Mouse (Mus musculus) forebrain, embryonic 14.5 days (tissue): ENCODE results near the gene Rnf43. TPM values are rescaled to one million over a fixed set of nuclear protein-coding genes. Genes with fewer than 3 reads are reported as not detected.
A peak's percentile ranks its signal among the peaks of the same experiment; 100 is the strongest.

ENCODE experiments used
- ATAC-seq: fragments of 200-750 bp; cut with Nextera tagmentation; 2 replicates; pipeline ENCODE4 v1.8.0; 2017; ENCODE audit warnings: mild to moderate bottlenecking, moderate library complexity
- DNase-seq: peaks from one replicate; pipeline ENCODE4 v3.0.0-alpha.2; 2015; ENCODE audit warnings: low spot score
- H3K27ac ChIP-seq: fragments of 300-500 bp; sonication (generic); 2 replicates; pipeline ENCODE4 v1.5.1; 2014; ENCODE audit warnings: low read depth, mild to moderate bottlenecking, control low read depth, low read length, moderate library complexity
- H3K27me3 ChIP-seq: fragments of 300-500 bp; sonication (generic); replicated peaks from 2 replicates; pipeline ENCODE4 v1.6.1; 2014; ENCODE audit warnings: low read length, control low read depth, mixed read lengths; ENCODE audit not compliant: control insufficient read depth, insufficient read depth
- H3K36me3 ChIP-seq: fragments of 300-500 bp; sonication (generic); 2 replicates; pipeline ENCODE4 v1.6.1; 2014; ENCODE audit warnings: low read length, control low read depth; ENCODE audit not compliant: control insufficient read depth, insufficient read depth
- H3K4me1 ChIP-seq: fragments of 300-500 bp; sonication (generic); 2 replicates; pipeline ENCODE4 v1.6.1; 2014; ENCODE audit warnings: antibody characterized with exemption, low read length, control low read depth; ENCODE audit not compliant: control insufficient read depth, insufficient read depth
- H3K4me2 ChIP-seq: fragments of 300-500 bp; sonication (generic); 2 replicates; pipeline ENCODE4 v1.6.1; 2014; ENCODE audit warnings: mild to moderate bottlenecking, control low read depth, low read length
- H3K4me3 ChIP-seq: fragments of 300-500 bp; sonication (generic); 2 replicates; pipeline ENCODE4 v1.5.1; 2014; ENCODE audit warnings: low read depth, low read length, control low read depth
- H3K9ac ChIP-seq: fragments of 300-500 bp; sonication (generic); 2 replicates; pipeline ENCODE4 v1.6.1; 2014; ENCODE audit warnings: mild to moderate bottlenecking, low read length, control low read depth, moderate library complexity
- H3K9me3 ChIP-seq: fragments of 300-500 bp; sonication (generic); replicated peaks from 2 replicates; pipeline ENCODE4 v1.6.1; 2016; ENCODE audit warnings: low read length, control low read depth, mixed read lengths; ENCODE audit not compliant: control insufficient read depth
- WGBS: fragments of 180-500 bp; shearing (Covaris S2); extraction: QIAGEN DNeasy Blood & Tissue Kit; methylation state at CpG from one replicate; pipeline ENCODE4 v1.1.7; 2014; 5-methylcytosine and 5-hydroxymethylcytosine counted together
- polyA plus RNA-seq: library from polyadenylated mRNA; unstranded; fragments of >200 nt; fragmentation: Nextera tagmentation; extraction: Ambion mirVana; gene quantifications from 2 replicates; pipeline ENCODE4 v1.2.1, GENCODE M21; 2014

The Rnf43 gene
- polyA plus RNA-seq, 1 experiment from 2014 or later: 0.63 TPM

DNA sequence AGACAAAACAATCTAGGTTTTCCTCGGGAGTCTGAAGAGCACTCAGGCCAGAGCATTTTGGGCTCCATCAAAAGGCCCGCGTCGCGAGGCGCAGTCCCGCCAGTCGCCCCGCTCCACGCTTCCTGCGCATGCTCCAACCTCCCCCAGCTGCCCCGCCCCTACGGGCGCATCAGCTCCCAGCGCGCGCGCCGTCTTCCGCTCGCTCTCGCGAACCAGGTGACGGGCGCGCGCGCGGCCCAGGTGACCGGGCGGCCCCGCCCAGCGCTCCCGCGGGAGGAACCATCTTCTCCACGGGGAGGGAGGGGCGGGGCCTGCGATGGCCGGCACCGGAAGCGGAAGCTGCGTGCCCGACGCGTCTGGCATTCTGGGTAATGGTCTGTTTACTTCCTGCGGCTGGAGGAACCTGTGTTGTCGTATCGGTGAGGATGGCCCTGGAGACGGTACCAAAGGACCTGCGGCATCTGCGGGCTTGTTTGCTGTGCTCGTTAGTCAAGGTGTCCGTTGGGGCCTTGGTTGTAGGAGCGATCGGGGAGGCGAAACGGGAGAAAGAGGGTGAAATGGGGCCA, 74.7 kb downstream of the Rnf43 start, which contains the start of gene Supt4a:
TSS of gene Supt4a (plus strand) at position 378 of the 566 bp plus-strand sequence.
- Histone ChIP-seq H3K9ac (peak within 1 kb of the TSS; percentile 80), H3K4me3 (peak within 1 kb of the TSS; percentile 75), H3K27me3 (no peaks in the 10 kb centered on the region), H3K27ac (peak within 1 kb of the TSS; percentile 62), H3K36me3 (peaks cover 28% of the 10 kb centered on the region), H3K4me2 (peak within 1 kb of the TSS; percentile 98), H3K4me1 (peaks cover 3% of the 10 kb centered on the region; the same call in 1 of the 2 replicates), H3K9me3 (no peaks in the 10 kb centered on the region)
- DNase-seq: peak; percentile 99
- WGBS: 0% methylated on average over 53 of the region's 57 CpGs
- ATAC-seq: peak; percentile 95

DNA sequence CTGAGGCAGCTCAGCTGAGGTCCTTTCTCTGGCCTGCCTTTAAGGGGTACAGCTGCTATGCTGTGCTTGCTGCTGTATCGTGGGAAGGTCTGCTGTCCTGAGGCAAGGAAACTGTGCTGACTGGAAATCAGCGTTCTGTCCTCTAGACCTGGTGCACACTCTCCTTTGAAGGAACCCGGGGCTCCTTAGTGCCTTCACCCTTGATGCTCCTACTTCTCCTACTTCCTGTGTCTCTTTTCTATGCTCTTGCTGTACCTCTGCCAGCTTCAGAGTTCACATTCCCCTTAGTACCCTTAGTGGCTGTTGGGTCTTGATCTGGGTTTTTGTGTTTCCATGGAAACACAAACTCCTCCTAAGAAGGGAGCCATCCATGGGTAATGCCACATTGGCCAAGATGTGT, 81.2 kb downstream of the Rnf43 start:
- no peak for DNase-seq
- H3K27ac ChIP-seq: no peak overlapping the region
- no peaks in the 10 kb centered on the region for H3K9me3 ChIP-seq
- H3K4me2 ChIP-seq: no peak overlapping the region
- H3K27me3 ChIP-seq: no peaks in the 10 kb centered on the region
- no peak for ATAC-seq
- H3K4me1 ChIP-seq: no peaks in the 10 kb centered on the region
- 96% methylated on average over 3 of the region's 3 CpGs for WGBS
- no peak overlapping the region for H3K4me3 ChIP-seq
- H3K9ac ChIP-seq: no peak overlapping the region
- H3K36me3 ChIP-seq: peaks cover 47% of the 10 kb centered on the region

DNA sequence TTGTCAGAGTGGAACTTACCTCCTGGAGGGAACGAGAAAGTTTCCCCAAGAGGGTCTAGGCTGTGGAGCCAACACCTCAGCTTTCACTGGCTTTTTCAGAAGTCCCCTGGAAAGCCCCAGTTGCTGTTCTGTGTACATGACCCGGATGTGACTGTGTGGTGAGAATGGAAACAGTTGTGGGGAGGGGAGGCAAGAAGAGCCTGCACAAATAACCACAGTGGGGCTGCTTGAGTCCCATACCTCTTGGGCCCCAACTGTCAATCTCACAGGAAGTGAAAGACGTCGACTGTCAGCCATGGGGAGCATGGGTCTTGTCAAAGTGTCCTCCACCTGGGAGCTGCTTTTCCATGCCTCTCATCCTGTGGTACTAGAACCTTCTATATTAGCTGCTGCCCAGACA, 82.4 kb downstream of the Rnf43 start:
- DNase-seq: no peak
- Histone ChIP-seq H3K36me3 (peaks cover 40% of the 10 kb centered on the region), H3K9ac (no peak overlapping the region), H3K27ac (no peak overlapping the region), H3K4me1 (no peaks in the 10 kb centered on the region), H3K4me3 (no peak overlapping the region), H3K4me2 (no peak overlapping the region), H3K9me3 (no peaks in the 10 kb centered on the region), H3K27me3 (no peaks in the 10 kb centered on the region)
- no peak for ATAC-seq
- 82% methylated on average over 4 of the region's 4 CpGs for WGBS

DNA sequence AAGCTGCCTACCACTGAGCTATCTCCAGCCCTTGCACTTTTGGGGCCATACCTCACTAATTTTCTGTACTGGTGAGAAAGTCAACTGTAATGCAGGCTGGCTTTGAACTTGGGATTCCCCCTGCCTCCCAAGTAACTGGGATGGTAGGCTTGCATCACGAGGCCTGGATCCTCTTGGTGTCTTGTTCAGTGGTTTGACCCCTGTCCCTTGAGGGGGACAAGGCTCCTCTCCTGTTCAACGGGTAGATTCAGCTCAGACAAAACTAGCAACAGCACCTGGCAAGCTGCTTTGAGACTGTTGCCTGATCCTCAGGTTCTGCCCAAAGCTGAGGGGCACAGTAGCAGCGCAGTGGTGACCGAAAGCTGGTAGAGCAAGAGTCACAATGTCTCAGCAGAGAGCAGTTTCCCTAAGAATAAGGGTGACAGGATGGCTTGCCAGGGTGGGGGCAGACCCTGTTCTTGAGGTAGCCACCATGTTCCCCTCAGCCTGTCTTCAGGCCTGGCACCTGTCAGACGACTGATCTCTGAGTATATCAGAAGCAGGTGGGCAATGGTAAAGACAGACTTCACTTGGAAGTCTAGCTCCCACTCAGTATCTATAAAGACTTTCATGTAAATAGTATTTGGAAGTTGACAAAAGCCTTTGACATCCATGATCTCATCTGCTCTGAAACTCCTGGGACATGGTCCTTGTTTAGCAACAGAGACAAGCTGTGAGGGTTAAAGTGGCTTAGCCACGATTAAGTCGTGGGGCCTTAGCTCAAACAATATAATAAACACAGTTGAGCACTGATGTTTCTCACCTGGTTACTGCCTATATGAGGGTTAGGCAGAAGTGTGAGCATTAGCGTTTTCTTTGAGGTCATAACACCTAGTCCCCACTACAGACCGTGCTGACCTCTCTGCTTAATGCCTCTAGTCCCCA, 83.4 kb downstream of the Rnf43 start:
- Histone ChIP-seq H3K4me1 (no peaks in the 10 kb centered on the region), H3K27me3 (no peaks in the 10 kb centered on the region), H3K36me3 (peaks cover 30% of the 10 kb centered on the region), H3K27ac (no peak overlapping the region), H3K9ac (no peak overlapping the region), H3K9me3 (no peaks in the 10 kb centered on the region), H3K4me2 (no peak overlapping the region), H3K4me3 (no peak overlapping the region)
- 79% methylated on average over 9 of the region's 9 CpGs for WGBS
- no peak for DNase-seq
- no peak for ATAC-seq

DNA sequence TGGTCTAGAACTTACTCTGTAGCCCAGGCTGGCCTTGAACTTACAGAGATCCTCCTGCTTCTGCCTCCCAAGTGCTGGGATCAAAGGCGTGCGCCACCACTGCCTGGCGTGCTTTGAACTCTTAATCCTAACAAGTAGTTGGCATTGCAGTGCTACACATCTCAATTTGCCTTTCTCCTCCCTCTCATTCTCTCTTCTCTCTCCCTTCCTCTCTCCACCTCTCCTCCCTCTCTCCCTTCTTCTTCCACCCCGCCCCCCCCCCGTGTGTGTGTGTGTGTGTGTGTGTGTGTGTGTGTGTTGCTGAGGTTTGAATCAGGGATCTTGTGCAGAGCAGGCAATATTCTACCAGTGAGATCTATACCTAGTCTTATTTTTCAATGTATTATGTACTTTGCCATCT, 84.8 kb downstream of the Rnf43 start:
- DNase-seq: no peak
- Histone ChIP-seq H3K36me3 (peaks cover 19% of the 10 kb centered on the region), H3K4me1 (no peaks in the 10 kb centered on the region), H3K4me2 (no peak overlapping the region), H3K9me3 (no peaks in the 10 kb centered on the region), H3K4me3 (no peak overlapping the region), H3K9ac (no peak overlapping the region), H3K27me3 (no peaks in the 10 kb centered on the region), H3K27ac (no peak overlapping the region)
- ATAC-seq: no peak
- WGBS: 93% methylated on average over 4 of the region's 5 CpGs

DNA sequence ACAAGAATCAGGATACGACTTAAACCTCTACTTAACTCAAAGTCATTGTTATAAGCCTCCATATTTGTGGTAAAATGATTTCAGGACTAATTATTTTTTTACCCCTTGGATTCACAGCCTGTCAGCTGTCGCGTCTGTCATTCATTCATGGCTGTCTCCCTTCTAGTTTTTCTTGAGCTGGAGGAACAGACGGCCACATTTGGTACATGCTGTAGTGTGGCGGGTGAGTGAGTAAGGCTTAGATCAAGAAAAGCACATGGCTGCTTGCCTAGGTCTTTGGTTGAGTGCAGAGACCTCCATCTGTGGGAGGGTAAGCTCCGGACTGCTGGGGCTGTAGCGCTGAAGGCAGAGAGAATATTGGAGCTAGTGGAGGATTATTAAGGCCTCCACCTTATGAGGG, 85.2 kb downstream of the Rnf43 start:
- no peak for ATAC-seq
- no peaks in the 10 kb centered on the region for H3K9me3 ChIP-seq
- no peak overlapping the region for H3K27ac ChIP-seq
- H3K27me3 ChIP-seq: no peaks in the 10 kb centered on the region
- 86% methylated on average over 7 of the region's 7 CpGs for WGBS
- no peaks in the 10 kb centered on the region for H3K4me1 ChIP-seq
- H3K9ac ChIP-seq: no peak overlapping the region
- H3K4me2 ChIP-seq: no peak overlapping the region
- no peak overlapping the region for H3K4me3 ChIP-seq
- peaks cover 17% of the 10 kb centered on the region for H3K36me3 ChIP-seq
- DNase-seq: peak; percentile 5

DNA sequence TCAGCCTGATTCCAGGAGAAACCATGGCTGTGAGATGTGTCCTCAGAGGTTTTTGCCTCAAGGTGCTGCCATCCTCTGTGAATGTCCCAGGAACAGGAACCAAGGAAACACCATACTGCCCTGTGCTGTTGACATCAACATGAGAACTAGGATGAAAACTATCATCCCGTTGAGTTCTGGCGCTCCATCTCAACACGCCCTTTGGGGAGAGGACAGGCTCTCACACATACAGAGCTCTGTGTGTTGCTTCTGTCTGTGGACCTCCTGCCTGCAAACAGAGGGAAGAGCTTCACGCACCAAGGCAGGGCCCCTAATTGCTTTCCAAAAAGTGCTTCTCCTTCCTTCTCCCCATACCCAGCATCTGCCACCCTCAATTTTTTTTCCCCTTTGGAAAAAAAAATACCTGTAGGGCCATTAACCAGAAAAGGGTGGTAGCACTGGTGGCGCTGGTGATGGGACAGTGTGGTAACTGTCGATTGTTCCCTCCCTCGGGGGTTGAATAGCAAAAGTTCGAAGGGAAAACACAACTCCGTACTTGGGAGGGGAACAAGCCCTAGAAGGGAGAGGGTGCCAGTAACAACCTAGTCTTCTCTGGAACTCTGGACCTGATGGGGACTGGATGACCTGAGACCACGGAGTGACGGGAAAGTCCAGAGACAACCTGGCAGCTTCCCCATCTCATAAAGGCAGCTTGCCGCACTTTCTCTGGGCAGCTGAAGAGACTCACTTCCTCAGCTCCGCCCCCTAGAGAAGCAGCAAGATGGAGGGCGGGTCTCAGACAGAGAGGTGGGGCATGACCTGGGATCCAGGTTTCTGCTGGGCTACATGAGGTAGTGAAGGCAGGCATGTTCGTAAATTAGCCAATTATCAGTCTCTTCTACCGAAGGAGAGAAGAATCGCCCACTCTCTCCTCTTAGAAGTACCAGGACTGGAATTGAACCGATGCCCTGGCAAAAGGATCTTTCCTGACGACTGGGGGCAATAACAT, 85.9 kb downstream of the Rnf43 start:
- peaks cover 13% of the 10 kb centered on the region for H3K36me3 ChIP-seq
- WGBS: 46% methylated on average over 19 of the region's 19 CpGs
- no peak overlapping the region for H3K9ac ChIP-seq
- H3K4me3 ChIP-seq: no peak overlapping the region
- H3K27me3 ChIP-seq: no peaks in the 10 kb centered on the region
- ATAC-seq (no peak), DNase-seq (no peak)
- H3K9me3 ChIP-seq: no peaks in the 10 kb centered on the region
- no peak overlapping the region for H3K4me2 ChIP-seq
- no peaks in the 10 kb centered on the region for H3K4me1 ChIP-seq
- no peak overlapping the region for H3K27ac ChIP-seq

DNA sequence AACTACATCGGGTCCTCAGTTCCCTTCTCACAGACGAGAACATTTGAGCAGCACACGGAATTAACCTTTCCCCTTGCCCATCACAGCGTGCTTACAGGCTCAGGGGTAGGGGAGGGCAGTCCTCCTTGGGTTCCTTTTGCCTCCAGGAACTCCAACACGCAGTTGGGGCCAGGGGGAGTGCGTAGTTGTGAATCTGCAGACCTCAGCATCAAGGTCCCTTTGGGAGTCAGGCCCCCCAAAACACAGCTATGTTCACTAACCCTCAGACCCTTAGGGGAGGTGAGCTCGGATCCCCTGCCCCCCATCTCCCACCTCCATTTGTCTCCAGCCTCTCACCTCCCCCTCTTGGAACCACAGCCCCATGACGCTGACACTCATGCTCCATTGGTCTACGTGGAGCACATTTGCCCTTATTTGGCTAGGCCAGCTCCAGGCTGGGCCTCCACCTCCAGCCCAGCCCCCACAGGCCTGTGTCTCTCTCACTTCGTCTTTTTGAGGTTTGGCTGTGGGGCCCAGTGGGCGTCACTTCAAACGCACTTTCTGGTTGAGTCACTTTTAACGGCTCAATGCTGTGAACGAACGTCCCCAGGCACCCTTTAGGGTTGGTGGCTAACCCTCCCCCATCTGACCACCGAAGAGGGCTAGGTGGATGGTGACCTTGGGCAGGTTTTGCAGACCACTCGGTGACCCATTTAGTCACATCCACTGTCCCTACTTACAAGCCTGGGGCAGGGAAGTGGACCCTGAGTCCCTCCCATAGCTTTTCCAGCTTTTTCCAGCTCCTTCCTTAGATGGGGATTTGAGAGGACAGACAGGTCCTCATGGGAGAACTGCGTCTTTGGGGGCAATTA, 86.9 kb downstream of the Rnf43 start:
- no peak overlapping the region for H3K9ac ChIP-seq
- H3K4me2 ChIP-seq: no peak overlapping the region
- 65% methylated on average over 18 of the region's 18 CpGs for WGBS
- ATAC-seq (no peak), DNase-seq (no peak)
- H3K36me3 ChIP-seq: peaks cover 8% of the 10 kb centered on the region
- H3K4me3 ChIP-seq: no peak overlapping the region
- H3K27me3 ChIP-seq: no peaks in the 10 kb centered on the region
- H3K9me3 ChIP-seq: no peaks in the 10 kb centered on the region
- no peak overlapping the region for H3K27ac ChIP-seq
- H3K4me1 ChIP-seq: no peaks in the 10 kb centered on the region
